Mouse (Mus musculus) CD4-positive, CD25-positive, alpha-beta regulatory T cell, adult 4 months (primary cell): Measurements from ENCODE around the gene Zfp971. TPM values are rescaled to one million over a fixed set of nuclear protein-coding genes. Genes with fewer than 3 reads are reported as not detected.
"Not testable (repeated sequence)": the region's sequence is repeated elsewhere in the genome, so short reads cannot be mapped to it uniquely, and the experiment has no call there.

ENCODE experiments used
- ATAC-seq: one replicate; pipeline ENCODE4 v1.8.0; 2017
- polyA plus RNA-seq, 2 experiments: library from polyadenylated mRNA; unstranded; fragments of 100-300 nt; shearing (Covaris generic); gene quantifications; one replicate each; pipeline ENCODE4 v1.2.1; 2017

The Zfp971 gene
- polyA plus RNA-seq: 10 to 100 TPM in 1 of 2 experiments, 1 to 10 TPM in 1; 5.0 to 15.2 TPM

DNA sequence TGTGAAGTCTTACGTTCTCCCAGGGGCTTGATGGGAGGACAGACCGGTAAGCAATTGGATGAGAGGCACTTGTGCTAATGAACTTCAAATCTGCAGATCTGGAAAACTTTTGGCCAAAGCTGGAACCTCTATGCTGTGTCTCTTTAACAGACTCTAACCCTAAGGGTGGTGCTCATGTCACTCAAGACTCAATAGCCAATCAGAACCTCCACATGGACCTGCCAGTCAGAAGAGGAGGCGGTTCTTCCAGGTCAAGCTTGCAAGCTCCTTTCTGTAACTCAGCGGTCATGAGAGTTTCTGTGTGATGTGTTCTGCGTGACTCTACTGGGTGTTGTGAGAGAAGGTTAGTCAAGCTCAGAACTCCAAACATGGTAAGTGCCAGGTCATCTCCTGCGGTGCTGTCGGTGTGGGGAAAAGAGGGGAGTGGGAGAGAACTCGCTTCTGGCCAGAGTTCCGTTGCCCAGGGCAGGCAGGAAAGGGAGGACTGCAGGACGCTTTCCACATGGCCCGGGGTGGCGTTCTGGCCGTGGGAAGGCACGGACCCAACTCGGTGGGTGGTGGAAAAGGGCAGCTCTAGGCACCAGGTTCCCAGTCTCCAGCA, at the start of gene Zfp971:
Gene Zfp971, plus strand, starts transcription at position 274 of the 601 bp plus-strand sequence.
- ATAC-seq: not testable (repeated sequence)

GRCm38 (mm10) chr2:177974814-177975213, 48.3 kb upstream of the Zfp971 start:
- ATAC-seq: not testable (repeated sequence)

DNA sequence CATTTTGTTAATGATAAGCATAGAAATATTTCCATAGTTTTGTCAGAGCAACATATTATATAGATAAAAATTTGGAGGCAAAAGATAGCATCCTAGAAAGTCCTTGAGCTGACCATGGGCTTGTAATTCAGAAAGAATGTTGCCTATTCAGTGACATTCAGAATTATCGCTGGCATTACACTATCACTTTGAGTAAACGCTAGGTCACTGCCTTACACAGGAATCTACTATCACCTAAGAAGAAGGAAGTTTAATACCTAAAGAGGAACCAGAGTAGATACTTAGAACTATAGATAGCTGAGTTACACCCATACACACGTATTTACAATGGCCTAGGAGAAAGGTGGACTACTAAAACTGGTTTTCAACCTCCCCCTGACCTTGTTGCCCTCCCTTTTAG, 3.6 kb upstream of the Zfp971 start:
- ATAC-seq: not testable (repeated sequence)

DNA sequence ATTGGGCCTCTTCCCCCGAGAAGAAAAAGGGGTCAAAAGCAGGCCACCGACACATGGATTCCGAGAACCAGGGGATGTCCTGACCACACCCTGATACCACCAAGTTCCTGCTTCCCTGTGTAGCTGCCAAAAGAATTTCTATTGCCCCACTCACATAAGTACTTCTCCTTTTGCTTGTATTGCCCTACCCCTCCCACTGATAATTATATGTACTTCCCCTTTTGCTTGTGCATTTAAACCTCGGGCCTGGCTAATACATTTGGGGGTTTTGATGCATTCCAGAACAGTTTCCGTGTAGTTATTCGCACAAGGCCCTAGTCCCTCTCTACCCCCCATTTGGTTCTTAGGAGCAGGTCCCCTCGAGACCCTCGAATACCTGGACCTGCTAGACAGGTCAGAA, 2.3 kb upstream of the Zfp971 start:
- ATAC-seq: not testable (repeated sequence)

- not testable (repeated sequence) for ATAC-seq
Measured at GRCm38 (mm10) chr2:178023861-178024260, 777 bp downstream of the Zfp971 start.

GRCm38 (mm10) chr2:178027601-178028000, 4.5 kb downstream of the Zfp971 start:
- not testable (repeated sequence) for ATAC-seq

DNA sequence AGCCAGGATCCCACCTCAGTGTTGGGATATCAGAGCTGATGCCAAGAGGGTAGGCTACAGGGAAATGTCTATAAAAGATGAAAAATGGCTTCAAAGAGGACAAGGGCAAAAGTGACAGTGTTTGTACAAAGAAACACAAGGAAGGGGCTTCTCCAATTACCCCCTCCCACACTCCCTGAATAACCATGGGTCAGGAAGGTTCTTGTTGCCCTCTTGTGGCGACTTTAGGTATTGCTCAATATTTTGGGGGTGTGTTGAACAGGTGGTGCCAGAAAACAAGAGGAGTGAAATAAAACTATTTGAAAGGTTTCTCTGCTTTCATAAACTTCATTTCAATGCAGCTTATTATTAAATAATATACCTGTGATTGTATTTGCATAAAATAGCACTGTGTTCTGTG, 35.1 kb downstream of the Zfp971 start:
- peak; percentile 77 for ATAC-seq

DNA sequence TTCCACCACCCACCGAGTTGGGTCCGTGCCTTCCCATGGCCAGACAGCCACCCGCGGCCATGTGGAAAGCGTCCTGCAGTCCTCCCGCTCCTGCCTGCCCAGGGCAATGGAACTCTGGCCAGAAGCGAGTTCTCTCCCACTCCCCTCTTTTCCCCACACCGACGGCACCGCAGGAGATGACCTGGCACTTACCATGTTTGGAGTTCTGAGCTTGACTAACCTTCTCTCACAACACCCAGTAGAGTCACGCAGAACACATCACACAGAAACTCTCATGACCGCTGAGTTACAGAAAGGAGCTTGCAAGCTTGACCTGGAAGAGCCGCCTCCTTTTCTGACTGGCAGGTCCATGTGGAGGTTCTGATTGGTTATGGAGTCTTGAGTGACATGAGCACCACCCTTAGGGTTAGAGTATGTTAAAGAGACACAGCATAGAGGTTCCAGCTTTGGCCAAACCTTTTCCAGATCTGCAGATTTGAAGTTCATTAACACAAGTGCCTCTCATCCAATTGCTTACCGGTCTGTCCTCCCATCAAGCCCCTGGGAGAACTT, 55.2 kb downstream of the Zfp971 start, which contains the start of gene Zfp931:
Gene Zfp931, minus strand, starts transcription at position 311 of the 552 bp plus-strand sequence.
- not testable (repeated sequence) for ATAC-seq

Other genes with a start within 250 kb of the Zfp971 start
- 10 to 100 TPM; 14.8 to 14.9 TPM for gene Gm14325, start 182.9 kb upstream of the Zfp971 start, polyA plus RNA-seq
- gene Gm14327, start 126.2 kb upstream of the Zfp971 start, polyA plus RNA-seq: 1 to 10 TPM in 1 of 2 experiments, not detected in 1; 7.6 TPM
- 1 to 10 TPM; 1.5 to 1.9 TPM for gene Zfp972, start 97.7 kb upstream of the Zfp971 start, polyA plus RNA-seq
- 10 to 100 TPM; 10.8 to 11.7 TPM for gene Gm14326, start 66.0 kb upstream of the Zfp971 start, polyA plus RNA-seq
- 10 to 100 TPM in 1 of 2 experiments, 1 to 10 TPM in 1; 8.2 to 11.0 TPM for gene Zfp931, start 55.2 kb downstream of the Zfp971 start, polyA plus RNA-seq
- under 1 TPM in 1 of 2 experiments, not detected in 1; 0.28 TPM for gene Phactr3, start 95.7 kb downstream of the Zfp971 start, polyA plus RNA-seq